Mouse (Mus musculus) testis, adult 2 months (tissue): ENCODE data around the gene Pecam1.

ENCODE experiments used
- CTCF ChIP-seq: fragments of 200-500 bp; IDR thresholded peaks from 2 replicates; pipeline ENCODE4 v1.5.1; 2012; ENCODE audit warnings: low read depth, mild to moderate bottlenecking, inconsistent platforms, low read length, moderate library complexity; ENCODE audit not compliant: control insufficient read depth, insufficient read depth, insufficient replicate concordance
- POLR2A ChIP-seq: fragments of 200-500 bp; IDR thresholded peaks from 2 replicates; pipeline ENCODE4 v1.6.1; 2012; ENCODE audit warnings: low read depth, mild to moderate bottlenecking, inconsistent platforms, low read length, moderate library complexity; ENCODE audit not compliant: control insufficient read depth

- TF ChIP-seq CTCF (no peak), POLR2A (peak; percentile 86)
Measured at GRCm38 (mm10) chr11:106779388-106780088, 29.1 kb upstream of the Pecam1 start, which contains the start of gene Polg2.
